Comparison of ENCODE assay signal across 8 mouse cellular contexts in genomic region chrX:101639741-101640166, GRCm38 (mm10). TPM values are rescaled to one million over a fixed set of nuclear protein-coding genes. Genes with fewer than 3 reads are reported as not detected.
DNase-seq lines count a peak whose midpoint lies in the region; ATAC-seq and TF ChIP-seq lines count a peak whose summit lies in the region.

Gene Ogt, plus strand, starts transcription at chrX:101640060.

- peak within 1 kb of the TSS; percentile 99 for H3K4me3 ChIP-seq in bone marrow, adult 2 months (replicated peaks; ENCODE audit: control insufficient read depth, low read depth, low read length)
- H3K4me3 ChIP-seq in embryonic facial prominence, embryonic 15.5 days (replicated peaks): peak within 1 kb of the TSS; percentile 63
- peak within 1 kb of the TSS; percentile 61 for H3K4me3 ChIP-seq in limb, embryonic 14.5 days (replicated peaks; ENCODE audit: low read length)
- H3K4me3 ChIP-seq in midbrain, postnatal 0 days (ENCODE audit: low read depth, low read length): peak within 1 kb of the TSS; percentile 59

- DNase-seq in 416B (ENCODE audit: low read depth): peak; percentile 98
- peak; percentile 94 for DNase-seq in heart, adult 8-10 months (ENCODE audit: low spot score)
- peak; percentile 96 for DNase-seq in kidney, adult 9 months
- peak; percentile 97 for DNase-seq in limb, embryonic 14.5 days (ENCODE audit: low spot score)
- DNase-seq in midbrain, postnatal 0 days (ENCODE audit: low spot score): peak; percentile 97
- peak; percentile 68 to 79 for DNase-seq in spleen, postnatal 14 days (ENCODE audit: low spot score in 2 of 2)

- H3K9me3 ChIP-seq in embryonic facial prominence, embryonic 15.5 days (replicated peaks): no peaks in the 10 kb centered on the region
- no peaks in the 10 kb centered on the region for H3K9me3 ChIP-seq in limb, embryonic 14.5 days (ENCODE audit: control insufficient read depth, low read length)
- H3K9me3 ChIP-seq in midbrain, postnatal 0 days (ENCODE audit: low read length): no peaks in the 10 kb centered on the region

- peak within 1 kb of the TSS; percentile 79 for H3K27ac ChIP-seq in bone marrow, adult 2 months (ENCODE audit: control insufficient read depth, insufficient read depth, low read depth, low read length, poor library complexity)
- peak within 1 kb of the TSS; percentile 86 for H3K27ac ChIP-seq in embryonic facial prominence, embryonic 15.5 days (replicated peaks)
- H3K27ac ChIP-seq in limb, embryonic 14.5 days (replicated peaks; ENCODE audit: low read depth, low read length): peak within 1 kb of the TSS; percentile 84
- peak within 1 kb of the TSS; percentile 86 for H3K27ac ChIP-seq in midbrain, postnatal 0 days (ENCODE audit: low read depth, low read length)

- ATAC-seq in embryonic facial prominence, embryonic 15.5 days (ENCODE audit: insufficient number of reproducible peaks, low FRiP score, low TSS enrichment, low read depth): peak; percentile 94
- peak; percentile 90 for ATAC-seq in limb, embryonic 14.5 days (ENCODE audit: low FRiP score, low read depth)
- ATAC-seq in midbrain, postnatal 0 days (ENCODE audit: low FRiP score): peak; percentile 90

- TF ChIP-seq POLR2A in bone marrow, adult 2 months (IDR thresholded peaks at IDR 0.05; ENCODE audit: borderline replicate concordance, control insufficient read depth, low read depth, low read length): 0 out of 2 replicates have a peak, but pooled peaks have one; percentile 7
- no peak for TF ChIP-seq POLR2A in limb, embryonic 14.5 days (IDR thresholded peaks at IDR 0.05; ENCODE audit: borderline replicate concordance, extremely low read depth, insufficient read depth, insufficient read length)

- no peak for TF ChIP-seq CTCF in bone marrow, adult 2 months (IDR thresholded peaks at IDR 0.05; ENCODE audit: control insufficient read depth, insufficient read depth, low read length)
- no peak for TF ChIP-seq CTCF in midbrain, postnatal 0 days (IDR thresholded peaks at IDR 0.05)

- no peaks in the 10 kb centered on the region; the same call in 1 of the 2 replicates for H3K4me1 ChIP-seq in bone marrow, adult 2 months (ENCODE audit: control insufficient read depth, insufficient read depth, low read length)
- no peaks in the 10 kb centered on the region; the same call in 1 of the 2 replicates for H3K4me1 ChIP-seq in embryonic facial prominence, embryonic 15.5 days
- H3K4me1 ChIP-seq in limb, embryonic 14.5 days (ENCODE audit: control insufficient read depth, insufficient read depth, low read length): no peaks in the 10 kb centered on the region
- H3K4me1 ChIP-seq in midbrain, postnatal 0 days (ENCODE audit: insufficient read depth, low read length): no peaks in the 10 kb centered on the region

- H3K9ac ChIP-seq in embryonic facial prominence, embryonic 15.5 days: peak within 1 kb of the TSS; percentile 64
- peak within 1 kb of the TSS; percentile 83 for H3K9ac ChIP-seq in limb, embryonic 14.5 days (ENCODE audit: low read depth, low read length, severe bottlenecking)
- H3K9ac ChIP-seq in midbrain, postnatal 0 days (replicated peaks; ENCODE audit: low read length, poor library complexity, severe bottlenecking): peak within 1 kb of the TSS; percentile 74

- WGBS in bone marrow, adult 2 months: 11% methylated on average over 24 of the region's 24 CpGs
- WGBS in embryonic facial prominence, embryonic 15.5 days: 8% methylated on average over 24 of the region's 24 CpGs
- WGBS in limb, embryonic 14.5 days: 11% methylated on average over 24 of the region's 24 CpGs
- WGBS in midbrain, postnatal 0 days: 13% methylated on average over 24 of the region's 24 CpGs

- H3K27me3 ChIP-seq in embryonic facial prominence, embryonic 15.5 days: no peaks in the 10 kb centered on the region; the same call in 1 of the 2 replicates
- no peaks in the 10 kb centered on the region for H3K27me3 ChIP-seq in limb, embryonic 14.5 days (ENCODE audit: control insufficient read depth, insufficient read depth, low read length)
- H3K27me3 ChIP-seq in midbrain, postnatal 0 days (ENCODE audit: insufficient read depth, low read length): peaks cover 3% of the 10 kb centered on the region; the same call in 1 of the 2 replicates

- peak within 1 kb of the TSS; percentile 49 for H3K4me2 ChIP-seq in embryonic facial prominence, embryonic 15.5 days (replicated peaks)
- peak within 1 kb of the TSS; percentile 56 for H3K4me2 ChIP-seq in limb, embryonic 14.5 days (replicated peaks; ENCODE audit: low read depth, low read length, severe bottlenecking)
- peak within 1 kb of the TSS; percentile 51 for H3K4me2 ChIP-seq in midbrain, postnatal 0 days (ENCODE audit: low read depth, low read length, poor library complexity, severe bottlenecking)

- no peaks in the 10 kb centered on the region for H3K36me3 ChIP-seq in embryonic facial prominence, embryonic 15.5 days
- no peaks in the 10 kb centered on the region for H3K36me3 ChIP-seq in limb, embryonic 14.5 days (ENCODE audit: control insufficient read depth, insufficient read depth, low read length)
- no peaks in the 10 kb centered on the region for H3K36me3 ChIP-seq in midbrain, postnatal 0 days (ENCODE audit: insufficient read depth, low read length)

RNA-seq across cellular contexts. Expression of gene Ogt, which starts in this region (rescaled TPM):
- polyA plus RNA-seq in bone marrow, adult 2 months (2011; ENCODE audit: insufficient read depth, insufficient read length, low replicate concordance, missing spikeins): 73.2 and 107 TPM in 2 replicates
- 160 and 168 TPM in 2 replicates for polyA plus RNA-seq in embryonic facial prominence, embryonic 15.5 days (2015; fragmentation: Nextera tagmentation; extraction: Ambion mirVana)
- 10 to 100 TPM; 53.6 to 66.9 (median 60.0) TPM for total RNA-seq in heart, adult 8-10 months (2022)
- 354 and 370 TPM in 2 replicates for polyA plus RNA-seq in limb, embryonic 14.5 days (2012; rRNA removed)
- 207 and 220 TPM in 2 replicates for polyA plus RNA-seq in limb, embryonic 14.5 days (2014; fragmentation: Nextera tagmentation; extraction: Ambion mirVana)
- 125 and 174 TPM in 2 replicates for total RNA-seq in midbrain, postnatal 0 days (2014; rRNA removed)
- 97.6 and 110 TPM in 2 replicates for polyA plus RNA-seq in midbrain, postnatal 0 days (2015; fragmentation: Nextera tagmentation; extraction: Ambion mirVana)

Comparison
In these comparisons a context has a peak if more than half of its experiments do, and no peak if none do; other contexts are left out.
1. Peak in every context shown above with its lines: DNase-seq, ATAC-seq, H3K4me3 ChIP-seq and H3K27ac ChIP-seq.